Mouse (Mus musculus) adrenal gland, postnatal 14 days (tissue): ENCODE data around the gene Tbc1d12. TPM values are rescaled to one million over a fixed set of nuclear protein-coding genes. Genes with fewer than 3 reads are reported as not detected.
"Not testable (repeated sequence)": the region's sequence is repeated elsewhere in the genome, so short reads cannot be mapped to it uniquely, and the experiment has no call there.

ENCODE experiments used
- DNase-seq: peaks from one replicate; pipeline ENCODE4 v3.0.0; 2021; ENCODE audit warnings: mixed read lengths
- long read RNA-seq, 2 experiments: library from polyadenylated mRNA; stranded (forward); transcript quantifications; one replicate each; pipeline ENCODE4 v2.0.0; 2021
- total RNA-seq: library from RNA; stranded (reverse); gene quantifications from 2 replicates; pipeline ENCODE4 v1.2.3, GENCODE M21; 2021

Tbc1d12 gene
- total RNA-seq: 9.2 and 10.3 TPM in 2 replicates
- long read RNA-seq, experiment 1, full-length matches to known transcripts: 8 of 8 reads
- long read RNA-seq, experiment 1, partial matches to known transcripts: 0 of 8 reads
- long read RNA-seq, experiment 1, other reads (novel, unspliced or antisense): 0 of 8 reads
- long read RNA-seq, experiment 2, full-length matches to known transcripts: 10 of 10 reads
- long read RNA-seq, experiment 2, partial matches to known transcripts: 0 of 10 reads
- long read RNA-seq, experiment 2, other reads (novel, unspliced or antisense): 0 of 10 reads

DNA sequence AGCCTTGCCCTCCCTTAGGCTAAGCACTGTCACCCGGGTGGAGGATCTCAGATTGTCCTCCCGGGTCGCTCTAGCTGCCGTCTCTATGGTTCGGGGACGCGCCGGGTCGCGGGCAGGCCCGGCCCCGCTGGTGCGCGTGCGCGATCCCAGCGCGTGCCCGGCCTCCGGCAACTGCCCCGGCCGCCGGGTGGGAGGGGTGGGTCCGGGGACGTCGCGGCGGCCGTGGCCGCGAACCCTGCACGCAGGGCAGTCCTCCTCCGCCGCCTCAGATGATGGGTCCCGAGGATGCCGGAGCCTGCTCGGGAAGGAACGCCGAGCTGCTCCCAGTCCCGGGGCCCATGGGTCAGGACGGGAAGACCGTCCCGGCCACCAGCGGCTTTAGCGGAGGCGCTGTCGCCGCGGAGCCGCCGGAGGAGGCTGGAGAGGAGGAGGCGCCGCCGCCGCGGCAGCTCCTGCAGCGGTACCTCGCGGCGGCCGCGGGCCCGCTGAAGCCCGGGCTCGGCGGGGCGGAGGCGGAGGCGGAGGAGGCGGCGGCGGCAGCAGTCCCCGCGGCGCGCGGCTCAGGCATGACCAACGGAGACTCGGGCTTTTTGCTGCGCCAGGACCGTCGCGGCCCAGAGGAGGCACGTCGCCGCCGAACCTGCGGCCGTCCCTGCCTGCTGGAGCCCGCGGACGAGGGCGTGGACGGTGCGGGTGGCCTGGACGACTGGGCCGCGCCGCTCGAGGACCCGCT lies at the start of gene Tbc1d12:
Tbc1d12 (plus strand) TSS at position 142 of the 733 bp plus-strand sequence.
- peak; percentile 97 for DNase-seq

GRCm38 (mm10) chr19:38787756-38788155 lies 48.6 kb upstream of the Tbc1d12 start:
- DNase-seq: no peak

DNA sequence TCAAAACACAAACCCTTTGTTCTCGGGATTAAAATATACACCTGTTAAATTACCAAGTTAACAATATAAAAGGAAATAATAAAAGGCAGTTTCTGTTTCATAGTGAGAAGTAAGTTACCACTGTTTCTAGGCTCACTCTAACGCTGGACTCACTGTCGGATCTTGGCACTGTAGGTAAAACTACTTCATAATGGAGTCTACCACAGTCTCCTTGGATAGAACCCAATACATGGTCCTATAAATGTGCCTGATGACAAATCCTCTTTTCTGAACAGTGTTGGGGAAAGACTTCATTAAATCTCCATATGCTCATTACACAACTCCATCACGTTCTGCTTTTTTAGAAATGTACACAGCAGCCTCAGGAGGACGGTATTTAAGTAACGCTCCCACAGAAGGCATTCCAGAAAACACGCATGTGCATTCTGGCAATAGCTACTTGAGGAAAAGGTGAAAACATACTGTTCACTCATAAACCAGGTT lies 42.8 kb upstream of the Tbc1d12 start:
- DNase-seq: no peak

GRCm38 (mm10) chr19:38796546-38796945 lies 39.8 kb upstream of the Tbc1d12 start:
- DNase-seq: no peak

- no peak for DNase-seq
Observed at GRCm38 (mm10) chr19:38798291-38798690, 38.1 kb upstream of the Tbc1d12 start.

GRCm38 (mm10) chr19:38798801-38799200 lies 37.6 kb upstream of the Tbc1d12 start:
- peak; percentile 9 for DNase-seq

- no peak for DNase-seq
Observed at GRCm38 (mm10) chr19:38818191-38818590, 18.2 kb upstream of the Tbc1d12 start.

GRCm38 (mm10) chr19:38818766-38819426 lies 17.5 kb upstream of the Tbc1d12 start, which contains the start of gene Noc3l:
Gene Noc3l, minus strand, starts transcription at chr19:38819237.
- peak; percentile 97 for DNase-seq

DNA sequence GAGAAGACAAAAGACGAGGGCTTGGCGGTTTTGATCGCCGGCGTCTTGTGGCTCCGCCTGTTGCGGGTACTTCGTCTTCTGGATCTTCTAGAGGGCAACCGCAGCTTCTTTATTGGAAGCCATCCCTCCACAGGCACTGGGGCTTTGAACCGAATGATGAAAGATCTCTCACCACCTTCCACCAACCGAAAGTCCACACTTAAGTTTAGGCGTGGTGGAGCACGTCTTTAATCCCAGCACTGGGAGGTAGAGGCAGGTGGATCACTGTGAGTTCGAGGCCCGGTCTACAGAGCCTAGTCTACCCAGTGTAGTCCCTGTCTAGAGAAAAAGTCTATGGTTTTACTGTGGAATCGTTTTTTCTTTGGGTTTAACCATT lies 17.0 kb upstream of the Tbc1d12 start:
- no peak for DNase-seq

GRCm38 (mm10) chr19:38820186-38820804 lies 16.1 kb upstream of the Tbc1d12 start:
- no peak for DNase-seq

GRCm38 (mm10) chr19:38833224-38833623 lies 3.2 kb upstream of the Tbc1d12 start:
- DNase-seq: no peak

DNA sequence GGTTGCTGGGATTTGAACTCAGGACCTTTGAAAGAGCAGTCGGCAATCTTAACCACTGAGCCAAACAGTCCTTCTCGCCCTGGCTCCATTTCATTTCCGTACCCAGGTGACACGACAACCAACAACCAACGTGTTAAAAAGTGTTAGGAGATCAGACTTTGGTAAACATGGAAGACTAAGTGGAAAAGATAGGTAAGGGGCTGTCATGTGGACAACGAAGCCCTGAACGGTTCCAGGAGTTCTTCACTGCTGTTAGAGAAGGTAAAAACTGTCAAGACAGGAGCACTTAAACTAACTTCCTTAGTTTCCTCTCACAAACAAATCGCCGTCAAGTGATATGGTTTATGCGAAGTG lies 318 bp upstream of the Tbc1d12 start:
- DNase-seq: no peak

DNA sequence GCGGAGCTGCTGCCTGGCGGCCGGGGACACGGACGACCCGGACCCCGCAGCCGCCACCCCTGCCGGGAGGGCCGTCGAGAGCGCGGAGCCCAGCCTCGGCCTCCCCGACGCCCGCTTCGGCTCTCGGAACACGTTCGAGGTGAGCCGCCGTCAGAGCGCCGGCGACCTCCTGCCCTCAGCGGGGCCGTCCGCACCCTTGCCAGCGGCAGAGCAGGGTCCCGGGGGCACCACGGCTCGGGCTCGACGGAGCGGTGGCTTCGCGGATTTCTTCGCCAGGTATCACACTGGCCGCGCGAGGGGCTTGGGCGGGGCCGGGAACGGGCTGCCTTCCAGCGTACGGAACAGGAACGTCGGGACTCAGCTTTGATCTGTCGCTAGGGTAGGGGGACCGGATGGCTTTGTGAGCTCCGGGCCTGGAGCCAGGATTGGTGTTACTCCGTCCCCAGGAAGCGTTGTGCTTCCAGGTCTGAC lies 827 bp downstream of the Tbc1d12 start:
- peak; percentile 77 for DNase-seq

DNA sequence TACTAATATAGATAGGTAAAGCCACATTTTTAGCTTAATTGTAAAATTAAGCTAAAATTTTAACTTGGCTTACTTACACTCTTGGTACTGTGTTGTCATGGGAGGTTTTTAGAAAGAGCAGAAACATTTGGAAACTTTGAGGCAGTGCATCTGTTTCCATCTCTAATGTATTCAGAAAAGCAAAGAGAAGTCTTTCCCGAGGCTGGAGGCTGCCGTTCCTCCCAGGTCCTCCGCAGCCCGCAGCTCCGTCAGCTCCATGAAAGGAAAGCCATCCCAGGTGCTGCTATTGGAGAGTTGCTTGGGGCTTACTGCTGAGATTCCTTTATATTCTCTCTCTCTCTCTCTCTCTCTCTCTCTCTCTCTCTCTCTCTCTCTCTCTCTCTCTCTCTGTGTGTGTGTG lies 8.4 kb downstream of the Tbc1d12 start:
- no peak for DNase-seq

DNA sequence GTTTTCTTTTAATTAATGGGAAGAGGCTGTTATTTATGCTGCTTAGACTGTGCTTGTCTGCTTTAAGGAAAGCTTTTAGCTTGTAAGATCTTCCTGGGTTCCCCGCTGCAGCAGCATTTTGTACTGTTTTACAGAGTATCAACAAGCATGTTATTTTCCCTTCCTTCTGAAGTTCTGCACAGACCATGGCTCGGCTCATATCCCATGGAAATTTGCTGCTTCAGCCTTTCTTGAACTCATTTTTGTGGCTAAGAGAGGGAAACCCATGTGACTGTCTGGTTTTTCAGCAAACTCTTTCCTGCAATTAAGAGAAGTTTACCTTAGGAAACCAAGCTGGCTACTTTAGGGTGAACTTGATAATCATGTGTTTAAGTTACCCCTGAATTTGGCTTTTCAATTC lies 10.0 kb downstream of the Tbc1d12 start:
- DNase-seq: no peak

DNA sequence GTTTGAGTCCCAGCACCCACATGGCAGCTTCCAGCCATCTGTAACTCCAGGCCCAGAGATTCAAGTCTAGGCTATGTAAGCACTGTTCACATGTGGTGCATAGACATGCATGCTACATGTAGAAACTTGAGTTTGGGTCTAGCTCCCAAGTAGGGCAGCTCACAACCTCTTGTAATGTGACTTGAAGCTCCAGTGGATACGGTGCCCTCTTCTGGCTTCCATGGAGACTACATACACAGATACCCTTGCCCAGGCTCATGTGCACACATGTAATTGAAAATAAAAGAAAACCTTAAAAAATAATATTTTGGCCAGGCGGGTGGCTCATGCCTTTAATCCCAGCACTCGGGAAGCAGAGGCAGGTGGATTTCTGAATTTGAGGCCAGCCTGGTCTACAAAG lies 21.8 kb downstream of the Tbc1d12 start:
- no peak for DNase-seq

DNA sequence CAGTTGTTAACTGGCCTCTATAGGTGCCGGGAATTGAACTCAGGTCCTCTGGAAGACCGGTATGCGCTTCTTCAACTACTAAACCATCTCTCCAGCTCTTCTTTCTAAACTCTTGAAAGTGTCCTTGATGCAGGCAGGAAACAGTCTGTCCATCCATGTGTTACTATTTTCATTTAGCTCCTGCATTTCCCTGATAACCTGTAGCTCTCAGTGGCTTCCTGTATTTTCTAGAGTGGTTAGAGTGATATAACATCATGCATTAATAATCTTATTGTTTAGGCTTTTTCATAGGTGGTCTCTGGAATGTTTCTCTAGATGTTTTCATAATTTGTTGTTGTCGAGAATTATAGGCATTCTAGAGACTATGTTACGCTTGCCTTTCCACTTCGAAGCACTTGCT lies 26.1 kb downstream of the Tbc1d12 start:
- no peak for DNase-seq

- DNase-seq: not testable (repeated sequence)
Observed at GRCm38 (mm10) chr19:38874825-38875224, 38.4 kb downstream of the Tbc1d12 start.

- no peak for DNase-seq
Observed at GRCm38 (mm10) chr19:38880300-38880699, 43.9 kb downstream of the Tbc1d12 start.

- DNase-seq: no peak
Observed at GRCm38 (mm10) chr19:38901146-38902135, 65.1 kb downstream of the Tbc1d12 start.

GRCm38 (mm10) chr19:38902501-38902900 lies 66.1 kb downstream of the Tbc1d12 start:
- DNase-seq: no peak
